Mouse (Mus musculus): Measurements from ENCODE around the gene Polr1e. TPM values are rescaled to one million over a fixed set of nuclear protein-coding genes. Genes with fewer than 3 reads are reported as not detected.

Gene Polr1e
- polyA plus RNA-seq, 1 experiment, result 11.5 TPM

GRCm38 (mm10) chr4:45010806-45011415 lies 7.5 kb upstream of the Polr1e start:
- H3K27ac ChIP-seq (ENCODE audit: insufficient read depth, low read length), result no peak overlapping the region

GRCm38 (mm10) chr4:45011581-45012104 lies 6.7 kb upstream of the Polr1e start:
- H3K4me1 ChIP-seq (ENCODE audit: control insufficient read depth, insufficient read depth, low read length), result peaks cover 8% of the 10 kb centered on the region; the same call in 1 of the 2 replicates
- H3K4me3 ChIP-seq (replicated peaks; ENCODE audit: insufficient read depth, low read depth, low read length), result peak overlapping the region; percentile 60
- no peaks in the 10 kb centered on the region for H3K27me3 ChIP-seq (ENCODE audit: control insufficient read depth, insufficient read depth, low read length)
- peak; percentile 61; the same call in 1 of the 2 replicates for TF ChIP-seq POLR2A (IDR thresholded peaks at IDR 0.05; ENCODE audit: borderline replicate concordance, insufficient read depth, low read length)
- no peak for TF ChIP-seq CTCF (IDR thresholded peaks at IDR 0.05; ENCODE audit: borderline replicate concordance, insufficient read depth, low read depth, low read length)
- no peak for DNase-seq
- under 1% methylated on average over 31 of the region's 31 CpGs for WGBS
- H3K27ac ChIP-seq (ENCODE audit: insufficient read depth, low read length), result peak overlapping the region; percentile 31

More at GRCm38 (mm10) chr4:45010806-45011415, 7.5 kb upstream of the Polr1e start:
- WGBS, result 4% methylated on average over 11 of the region's 11 CpGs
- peaks cover 8% of the 10 kb centered on the region; the same call in 1 of the 2 replicates for H3K4me1 ChIP-seq (ENCODE audit: control insufficient read depth, insufficient read depth, low read length)
- TF ChIP-seq CTCF (IDR thresholded peaks at IDR 0.05; ENCODE audit: borderline replicate concordance, insufficient read depth, low read depth, low read length), result no peak
- no peak for TF ChIP-seq POLR2A (IDR thresholded peaks at IDR 0.05; ENCODE audit: borderline replicate concordance, insufficient read depth, low read length)
- H3K4me3 ChIP-seq (replicated peaks; ENCODE audit: insufficient read depth, low read depth, low read length), result peak overlapping the region; percentile 60
- peak in 1 of 2 experiments; percentile 23 for DNase-seq
- no peaks in the 10 kb centered on the region for H3K27me3 ChIP-seq (ENCODE audit: control insufficient read depth, insufficient read depth, low read length)

GRCm38 (mm10) chr4:45012105-45012975 lies 6.0 kb upstream of the Polr1e start, which contains the start of gene Zbtb5:
TSS of gene Zbtb5 (minus strand) at chr4:45012412.
- Histone ChIP-seq H3K27ac (ENCODE audit: insufficient read depth, low read length) (peak within 1 kb of the TSS; percentile 37), H3K27me3 (ENCODE audit: control insufficient read depth, insufficient read depth, low read length) (no peaks in the 10 kb centered on the region), H3K4me1 (ENCODE audit: control insufficient read depth, insufficient read depth, low read length) (peaks cover 8% of the 10 kb centered on the region; the same call in 1 of the 2 replicates), H3K4me3 (replicated peaks; ENCODE audit: insufficient read depth, low read depth, low read length) (peak within 1 kb of the TSS; percentile 97)
- peak; percentile 100 for DNase-seq
- TF ChIP-seq CTCF (IDR thresholded peaks at IDR 0.05; ENCODE audit: borderline replicate concordance, insufficient read depth, low read depth, low read length) (no peak), POLR2A (IDR thresholded peaks at IDR 0.05; ENCODE audit: borderline replicate concordance, insufficient read depth, low read length) (peak; percentile 82; the same call in 1 of the 2 replicates)
- WGBS, result 1% methylated on average over 63 of the region's 63 CpGs

GRCm38 (mm10) chr4:45013031-45013431 lies 5.4 kb upstream of the Polr1e start:
- WGBS, result 2% methylated on average over 13 of the region's 13 CpGs
- Histone ChIP-seq H3K4me3 (replicated peaks; ENCODE audit: insufficient read depth, low read depth, low read length) (peak overlapping the region; percentile 97), H3K4me1 (ENCODE audit: control insufficient read depth, insufficient read depth, low read length) (peaks cover 8% of the 10 kb centered on the region; the same call in 1 of the 2 replicates), H3K27me3 (ENCODE audit: control insufficient read depth, insufficient read depth, low read length) (no peaks in the 10 kb centered on the region), H3K27ac (ENCODE audit: insufficient read depth, low read length) (peak overlapping the region; percentile 37)
- TF ChIP-seq CTCF (IDR thresholded peaks at IDR 0.05; ENCODE audit: borderline replicate concordance, insufficient read depth, low read depth, low read length), result no peak
- no peak for TF ChIP-seq POLR2A (IDR thresholded peaks at IDR 0.05; ENCODE audit: borderline replicate concordance, insufficient read depth, low read length)
- peak in 1 of 2 experiments; percentile 29 for DNase-seq

- 5% methylated on average over 2 of the region's 2 CpGs for WGBS
- no peak overlapping the region for H3K27ac ChIP-seq (ENCODE audit: insufficient read depth, low read length)
- no peak overlapping the region for H3K4me3 ChIP-seq (replicated peaks; ENCODE audit: insufficient read depth, low read depth, low read length)
- H3K27me3 ChIP-seq (ENCODE audit: control insufficient read depth, insufficient read depth, low read length), result no peaks in the 10 kb centered on the region
- TF ChIP-seq POLR2A (IDR thresholded peaks at IDR 0.05; ENCODE audit: borderline replicate concordance, insufficient read depth, low read length), result no peak
- TF ChIP-seq CTCF (IDR thresholded peaks at IDR 0.05; ENCODE audit: borderline replicate concordance, insufficient read depth, low read depth, low read length), result no peak
- H3K4me1 ChIP-seq (ENCODE audit: control insufficient read depth, insufficient read depth, low read length), result peaks cover 8% of the 10 kb centered on the region; the same call in 1 of the 2 replicates
- no peak for DNase-seq
Measured at GRCm38 (mm10) chr4:45013537-45013936, 4.8 kb upstream of the Polr1e start.

GRCm38 (mm10) chr4:45015615-45016014 lies 2.8 kb upstream of the Polr1e start:
- TF ChIP-seq CTCF (IDR thresholded peaks at IDR 0.05; ENCODE audit: borderline replicate concordance, insufficient read depth, low read depth, low read length), result peak; percentile 62; the same call in 1 of the 2 replicates
- TF ChIP-seq POLR2A (IDR thresholded peaks at IDR 0.05; ENCODE audit: borderline replicate concordance, insufficient read depth, low read length), result no peak
- peaks cover 7% of the 10 kb centered on the region; the same call in 1 of the 2 replicates for H3K4me1 ChIP-seq (ENCODE audit: control insufficient read depth, insufficient read depth, low read length)
- no peak overlapping the region for H3K27ac ChIP-seq (ENCODE audit: insufficient read depth, low read length)
- no peaks in the 10 kb centered on the region for H3K27me3 ChIP-seq (ENCODE audit: control insufficient read depth, insufficient read depth, low read length)
- 11% methylated on average over 3 of the region's 3 CpGs for WGBS
- peak; percentile 48 to 49 for DNase-seq
- H3K4me3 ChIP-seq (replicated peaks; ENCODE audit: insufficient read depth, low read depth, low read length), result no peak overlapping the region

- Histone ChIP-seq H3K4me3 (replicated peaks; ENCODE audit: insufficient read depth, low read depth, low read length) (peak overlapping the region; percentile 84), H3K27ac (ENCODE audit: insufficient read depth, low read length) (no peak overlapping the region), H3K4me1 (ENCODE audit: control insufficient read depth, insufficient read depth, low read length) (peaks cover 7% of the 10 kb centered on the region; the same call in 1 of the 2 replicates), H3K27me3 (ENCODE audit: control insufficient read depth, insufficient read depth, low read length) (no peaks in the 10 kb centered on the region)
- no peak for TF ChIP-seq POLR2A (IDR thresholded peaks at IDR 0.05; ENCODE audit: borderline replicate concordance, insufficient read depth, low read length)
- no peak for TF ChIP-seq CTCF (IDR thresholded peaks at IDR 0.05; ENCODE audit: borderline replicate concordance, insufficient read depth, low read depth, low read length)
- WGBS, result 1% methylated on average over 14 of the region's 14 CpGs
- peak; percentile 16 to 31 for DNase-seq
Measured at GRCm38 (mm10) chr4:45019009-45019408, 626 bp downstream of the Polr1e start.

Data from cerebellum, adult 2 months (tissue).